Mouse (Mus musculus) limb, embryonic 14.5 days (tissue): ENCODE results near the gene Aff1. TPM values are rescaled to one million over a fixed set of nuclear protein-coding genes. Genes with fewer than 3 reads are reported as not detected.

Experiments
- ATAC-seq: fragments of 200-750 bp; cut with Nextera tagmentation; 2 replicates; pipeline ENCODE4 v1.8.0; 2017; ENCODE audit warnings: low read depth, moderate number of reproducible peaks, moderate TSS enrichment; ENCODE audit not compliant: low FRiP score
- DNase-seq: peaks from one replicate; pipeline ENCODE4 v3.0.0-alpha.2; 2015; ENCODE audit warnings: low spot score
- H3K27ac ChIP-seq: fragments of 300-500 bp; sonication (generic); replicated peaks from 2 replicates; pipeline ENCODE4 v1.5.1; 2014; ENCODE audit warnings: low read depth, mild to moderate bottlenecking, low read length, moderate library complexity, mixed read lengths
- H3K27me3 ChIP-seq: fragments of 300-500 bp; sonication (generic); 2 replicates; pipeline ENCODE4 v1.6.1; 2014; ENCODE audit warnings: low read length, mixed read lengths; ENCODE audit not compliant: control insufficient read depth, insufficient read depth
- H3K36me3 ChIP-seq: fragments of 300-500 bp; sonication (generic); 2 replicates; pipeline ENCODE4 v1.6.1; 2014; ENCODE audit warnings: mild to moderate bottlenecking, low read length, moderate library complexity, mixed read lengths; ENCODE audit not compliant: control insufficient read depth, insufficient read depth
- H3K4me1 ChIP-seq: fragments of 300-500 bp; sonication (generic); 2 replicates; pipeline ENCODE4 v1.6.1; 2014; ENCODE audit warnings: antibody characterized with exemption, low read length, mixed read lengths; ENCODE audit not compliant: control insufficient read depth, insufficient read depth
- H3K4me2 ChIP-seq: fragments of 300-500 bp; sonication (generic); replicated peaks from 2 replicates; pipeline ENCODE4 v1.6.1; 2014; ENCODE audit warnings: low read depth, mild to moderate bottlenecking, low read length, moderate library complexity; ENCODE audit not compliant: severe bottlenecking
- H3K4me3 ChIP-seq: fragments of 300-500 bp; sonication (generic); replicated peaks from 2 replicates; pipeline ENCODE4 v1.5.1; 2014; ENCODE audit warnings: low read length
- H3K9ac ChIP-seq: fragments of 300-500 bp; sonication (generic); 2 replicates; pipeline ENCODE4 v1.6.1; 2014; ENCODE audit warnings: mild to moderate bottlenecking, low read depth, low read length, moderate library complexity; ENCODE audit not compliant: severe bottlenecking
- H3K9me3 ChIP-seq: fragments of 300-500 bp; sonication (generic); 2 replicates; pipeline ENCODE4 v1.6.1; 2016; ENCODE audit warnings: low read length; ENCODE audit not compliant: control insufficient read depth
- POLR2A ChIP-seq: fragments of 200-500 bp; IDR thresholded peaks from 2 replicates; pipeline ENCODE4 v1.8.0; 2012; ENCODE audit warnings: inconsistent platforms, mild to moderate bottlenecking, moderate library complexity, borderline replicate concordance; ENCODE audit not compliant: insufficient read depth, insufficient read length; ENCODE audit errors: extremely low read depth
- WGBS: fragments of 180-500 bp; shearing (Covaris S2); extraction: QIAGEN DNeasy Blood & Tissue Kit; methylation state at CpG from one replicate; pipeline ENCODE4 v1.1.7; 2014; 5-methylcytosine and 5-hydroxymethylcytosine counted together
- polyA plus RNA-seq, 2 experiments: library from polyadenylated mRNA; depleted of rRNA in 1 of 2; stranded (reverse) in 1 of 2; unstranded in 1 of 2; fragments of >200 nt; fragmentation: Nextera tagmentation in 1 of 2; extraction: Ambion mirVana in 1 of 2; gene quantifications; 2 replicates each; pipeline versions ENCODE4 v1.2.1 to v1.2.3; 2012 to 2014

The Aff1 gene
- polyA plus RNA-seq, 2 experiments, result 3.6 to 5.7 TPM

DNA sequence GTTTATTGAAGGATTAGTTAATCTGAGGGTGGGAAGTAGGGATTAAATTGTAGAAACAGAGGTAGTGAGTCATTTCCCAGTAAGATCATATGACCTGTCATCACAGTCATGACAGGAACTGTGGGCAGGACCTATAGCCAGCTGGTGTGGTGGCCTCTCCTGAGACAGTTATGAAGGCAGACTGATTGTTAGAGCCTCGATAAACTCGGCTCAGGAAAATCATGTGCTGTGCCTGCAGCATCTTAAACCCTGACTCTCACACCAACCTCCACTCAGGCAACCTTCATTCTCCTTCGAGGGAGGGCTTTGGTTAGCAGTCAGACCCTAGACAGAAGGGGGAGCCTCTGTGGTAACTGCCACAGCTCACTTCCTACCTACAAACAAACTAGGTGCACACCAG is 27.7 kb downstream of the Aff1 start:
- Histone ChIP-seq H3K4me3 (no peak overlapping the region), H3K9ac (no peak overlapping the region), H3K27ac (no peak overlapping the region), H3K27me3 (no peaks in the 10 kb centered on the region), H3K9me3 (no peaks in the 10 kb centered on the region), H3K4me2 (no peak overlapping the region), H3K36me3 (no peaks in the 10 kb centered on the region), H3K4me1 (no peaks in the 10 kb centered on the region)
- no peak for ATAC-seq
- TF ChIP-seq POLR2A, result no peak
- DNase-seq, result no peak
- 47% methylated on average over 3 of the region's 3 CpGs for WGBS

DNA sequence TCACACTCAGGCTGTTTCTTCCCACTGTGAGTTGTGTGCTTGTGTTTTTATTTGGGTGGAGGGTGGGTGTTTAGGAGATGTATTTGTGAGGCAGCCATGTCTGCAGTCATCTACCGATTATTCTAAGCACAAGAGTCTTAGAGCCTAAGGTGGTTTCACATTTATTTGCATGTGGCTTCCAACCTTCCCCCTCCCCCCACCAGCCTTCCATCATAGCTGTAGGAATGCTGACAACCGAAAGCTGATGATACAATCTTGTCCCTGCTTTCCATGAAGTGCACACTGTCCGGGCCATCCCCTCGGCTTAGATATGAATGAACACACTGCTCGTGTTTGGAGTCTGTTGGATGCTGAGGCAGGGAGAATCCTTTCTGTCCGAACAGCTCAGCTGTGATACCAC is 28.8 kb downstream of the Aff1 start:
- TF ChIP-seq POLR2A, result no peak

DNA sequence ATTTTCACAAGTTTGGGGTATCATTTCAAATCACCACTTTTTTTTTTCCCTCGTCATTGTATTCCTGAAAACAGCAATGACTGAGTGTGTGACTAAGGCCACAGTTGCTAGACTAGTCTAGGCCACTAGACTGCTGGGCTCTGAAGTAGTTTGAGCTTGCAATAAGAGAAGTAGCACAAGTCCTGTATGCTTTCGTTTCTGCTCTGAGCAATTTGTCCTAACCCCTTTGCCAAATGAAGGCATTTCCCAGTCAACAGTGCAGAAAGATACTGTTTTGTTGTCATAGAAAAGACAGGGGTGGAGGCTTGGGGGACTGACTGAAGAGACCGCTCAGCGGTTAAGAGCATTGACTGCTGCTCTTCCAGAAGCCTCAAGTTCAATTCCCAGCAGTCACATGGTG is 29.3 kb downstream of the Aff1 start:
- no peak for TF ChIP-seq POLR2A
- no peaks in the 10 kb centered on the region for H3K27me3 ChIP-seq
- no peak overlapping the region for H3K4me3 ChIP-seq
- ATAC-seq (no peak), DNase-seq (no peak)
- no peaks in the 10 kb centered on the region for H3K4me1 ChIP-seq
- H3K36me3 ChIP-seq, result no peaks in the 10 kb centered on the region
- H3K4me2 ChIP-seq, result no peak overlapping the region
- H3K9me3 ChIP-seq, result no peaks in the 10 kb centered on the region
- H3K27ac ChIP-seq, result no peak overlapping the region
- no peak overlapping the region for H3K9ac ChIP-seq
- 79% methylated on average over 4 of the region's 4 CpGs for WGBS

More for the DNA sequence above, 28.8 kb downstream of the Aff1 start:
- no peaks in the 10 kb centered on the region for H3K4me1 ChIP-seq
- H3K36me3 ChIP-seq, result no peaks in the 10 kb centered on the region
- no peak overlapping the region for H3K4me2 ChIP-seq
- H3K4me3 ChIP-seq, result no peak overlapping the region
- no peak for ATAC-seq
- H3K27ac ChIP-seq, result no peak overlapping the region
- no peak for DNase-seq
- WGBS, result 74% methylated on average over 6 of the region's 6 CpGs
- no peak overlapping the region for H3K9ac ChIP-seq
- no peaks in the 10 kb centered on the region for H3K9me3 ChIP-seq
- H3K27me3 ChIP-seq, result no peaks in the 10 kb centered on the region

DNA sequence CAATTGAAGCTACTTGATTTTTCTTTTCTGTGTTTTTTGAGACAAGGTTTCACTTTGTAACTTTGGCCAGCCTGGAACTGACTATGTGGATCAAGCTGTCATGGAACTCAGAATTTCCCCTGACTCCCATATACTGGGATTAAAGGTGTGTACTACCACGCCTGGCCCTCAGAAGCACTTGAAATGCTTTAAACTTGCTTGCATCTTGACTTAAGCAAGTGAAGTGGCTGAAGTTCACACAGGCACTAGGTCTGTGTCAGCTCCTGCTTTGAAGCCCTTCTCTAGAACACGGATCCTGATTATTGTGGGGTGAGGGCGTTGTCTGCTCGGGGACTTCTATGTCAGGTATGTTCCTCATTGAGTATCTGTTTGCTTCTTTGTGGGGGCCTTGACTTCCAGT is 30.5 kb downstream of the Aff1 start:
- WGBS, result 72% methylated on average over 4 of the region's 4 CpGs
- Histone ChIP-seq H3K4me2 (no peak overlapping the region), H3K27me3 (no peaks in the 10 kb centered on the region), H3K9me3 (no peaks in the 10 kb centered on the region), H3K9ac (no peak overlapping the region), H3K27ac (no peak overlapping the region), H3K4me3 (no peak overlapping the region), H3K4me1 (no peaks in the 10 kb centered on the region), H3K36me3 (no peaks in the 10 kb centered on the region)
- ATAC-seq, result no peak
- DNase-seq, result no peak
- no peak for TF ChIP-seq POLR2A

DNA sequence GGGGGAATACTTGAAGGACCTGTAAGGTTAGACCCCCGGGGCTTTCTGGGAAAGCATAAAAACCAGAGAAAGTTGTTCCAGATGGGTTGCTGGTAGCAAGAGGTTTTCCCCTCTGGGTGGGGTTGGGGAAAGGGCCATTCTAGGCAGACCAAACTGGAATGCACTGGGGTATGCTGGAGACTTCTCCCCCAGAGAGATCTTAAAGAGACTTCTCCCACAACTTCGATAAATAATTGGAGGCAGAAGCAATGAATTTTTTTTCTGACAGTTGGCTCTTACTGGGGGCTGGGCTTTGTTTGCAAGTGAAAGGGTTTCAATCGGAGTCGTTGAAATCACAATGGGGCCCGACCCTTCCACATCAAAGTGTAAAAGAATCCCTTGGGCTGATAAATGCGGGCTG is 32.2 kb downstream of the Aff1 start:
- WGBS, result 8% methylated on average over 6 of the region's 6 CpGs
- no peak for ATAC-seq

DNA sequence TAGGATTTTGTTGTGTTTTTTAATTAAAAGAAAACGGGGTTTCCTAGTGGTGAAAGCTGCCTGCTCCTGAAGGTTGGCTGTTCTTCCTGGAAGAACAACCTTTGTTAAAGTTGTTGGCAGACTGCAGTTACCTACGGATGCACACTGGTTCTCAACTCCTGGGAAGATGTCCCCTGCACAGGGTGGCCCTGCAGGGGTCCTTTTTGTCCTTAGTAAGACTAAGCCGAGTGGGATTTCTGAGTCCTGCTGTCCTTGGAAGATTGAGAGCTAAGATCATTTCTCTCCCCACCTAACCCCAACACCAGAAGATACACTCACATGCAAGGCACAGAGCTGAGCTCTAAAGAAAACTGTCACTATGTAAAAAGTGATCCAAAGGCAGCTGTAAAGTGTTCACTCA is 32.6 kb downstream of the Aff1 start:
- Histone ChIP-seq H3K9ac (no peak overlapping the region), H3K9me3 (no peaks in the 10 kb centered on the region), H3K4me2 (no peak overlapping the region), H3K4me1 (no peaks in the 10 kb centered on the region), H3K4me3 (no peak overlapping the region), H3K27ac (no peak overlapping the region), H3K36me3 (no peaks in the 10 kb centered on the region), H3K27me3 (no peaks in the 10 kb centered on the region)
- DNase-seq (no peak), ATAC-seq (no peak)
- WGBS, result 22% methylated on average over 3 of the region's 3 CpGs
- TF ChIP-seq POLR2A, result no peak

More for the DNA sequence above, 32.2 kb downstream of the Aff1 start:
- no peak overlapping the region for H3K9ac ChIP-seq
- H3K4me1 ChIP-seq, result no peaks in the 10 kb centered on the region
- DNase-seq, result no peak
- no peak overlapping the region for H3K4me3 ChIP-seq
- no peak overlapping the region for H3K4me2 ChIP-seq
- no peak for TF ChIP-seq POLR2A
- H3K9me3 ChIP-seq, result no peaks in the 10 kb centered on the region
- H3K36me3 ChIP-seq, result no peaks in the 10 kb centered on the region
- H3K27me3 ChIP-seq, result no peaks in the 10 kb centered on the region
- H3K27ac ChIP-seq, result no peak overlapping the region
